Mouse (Mus musculus) cerebellum, postnatal 10 days (tissue): ENCODE results near the gene Olfr364-ps1.

Experiments
- DNase-seq, 2 experiments: peaks; one replicate each; pipeline ENCODE4 v3.0.0; 2021; ENCODE audit warnings: mixed read lengths in 2 of 2

Gene Olfr364-ps1

DNA sequence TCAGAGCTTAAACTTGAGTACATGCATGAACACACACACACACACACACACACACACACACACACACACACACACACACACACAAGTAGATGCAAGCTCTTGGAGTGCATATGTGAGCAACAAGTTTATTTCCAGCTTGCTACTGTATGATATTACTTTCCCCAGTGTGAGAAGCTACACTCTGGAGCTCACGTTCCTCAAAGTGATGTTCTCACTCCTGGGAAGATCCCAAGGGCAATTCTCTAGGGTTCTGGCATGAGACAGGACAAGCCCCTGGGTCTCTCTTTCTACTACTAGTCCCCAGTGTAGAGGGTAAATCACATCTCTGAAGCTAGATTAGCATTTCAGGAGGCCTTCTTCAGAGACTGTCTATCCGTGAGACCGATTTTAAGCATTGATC is at the start of gene Olfr364-ps1:
Gene Olfr364-ps1, plus strand, starts transcription at position 301 of the 400 bp plus-strand sequence.
- DNase-seq = no peak

- DNase-seq = no peak
Observed at GRCm38 (mm10) chr2:37117810-37118209, 21.3 kb upstream of the Olfr364-ps1 start, which contains the start of gene Olfr362. Gene Olfr362, minus strand, starts transcription at chr2:37117910.

DNA sequence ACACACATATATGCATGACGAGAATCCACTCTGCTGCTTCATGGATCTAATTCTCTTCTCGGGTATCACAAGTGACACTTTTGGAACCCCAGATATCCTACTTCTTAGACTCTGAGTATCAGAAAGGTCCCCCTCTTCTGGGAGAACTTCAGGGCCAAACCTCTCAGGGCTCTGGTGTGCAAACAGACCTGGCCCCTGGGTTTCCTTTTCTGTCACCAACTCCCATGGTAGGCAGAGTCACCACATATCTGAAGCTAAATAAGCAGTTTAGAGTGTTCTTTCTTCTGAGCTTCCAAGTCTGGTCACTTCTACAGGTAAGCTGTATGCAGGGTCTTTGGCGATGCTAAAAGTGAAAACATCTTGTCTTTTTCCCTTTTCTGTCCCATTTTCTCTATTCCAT is 48.8 kb downstream of the Olfr364-ps1 start, which contains the start of gene Olfr365:
Gene Olfr365, plus strand, starts transcription at position 301 of the 400 bp plus-strand sequence.
- no peak for DNase-seq
